Mouse (Mus musculus): Measurements from ENCODE around the gene Arhgef2. TPM values are rescaled to one million over a fixed set of nuclear protein-coding genes. Genes with fewer than 3 reads are reported as not detected.
"Not testable (repeated sequence)": the region's sequence is repeated elsewhere in the genome, so short reads cannot be mapped to it uniquely, and the experiment has no call there.

The Arhgef2 gene
- polyA plus RNA-seq, 1 experiment: 164 TPM

DNA sequence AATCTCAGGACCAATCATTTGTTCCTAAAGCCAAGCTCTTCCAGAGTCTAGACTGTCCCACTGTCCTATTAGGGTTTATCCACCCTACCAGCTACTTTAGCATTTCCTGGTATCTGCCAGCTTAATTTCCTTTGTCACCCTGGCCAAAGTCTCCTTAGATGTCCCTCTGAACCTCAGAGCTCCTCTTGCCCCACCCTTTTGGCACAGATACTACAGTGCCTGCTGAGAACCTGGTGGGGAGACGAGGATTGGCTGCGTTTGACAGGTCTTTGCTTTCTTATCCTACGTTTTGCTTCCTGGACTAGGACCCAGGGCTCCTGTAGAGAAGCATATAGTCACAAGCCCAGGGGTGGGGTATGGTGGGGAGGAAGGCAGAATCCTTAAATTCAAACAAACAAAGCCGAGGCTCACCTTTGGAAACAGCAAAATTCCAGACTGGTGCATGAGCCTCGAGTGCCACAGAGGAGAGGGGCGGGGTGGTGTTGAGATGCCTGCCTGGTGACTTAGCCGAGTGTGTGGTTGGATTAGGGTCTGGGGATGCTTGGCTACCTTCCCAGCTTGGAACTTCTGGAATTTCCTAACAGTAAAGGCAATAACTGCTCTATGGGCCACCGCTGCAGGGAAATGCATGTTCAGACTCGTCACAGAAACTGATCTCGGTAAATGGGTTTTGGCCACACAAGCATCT, 11.7 kb upstream of the Arhgef2 start:
- Histone ChIP-seq H3K27ac (ENCODE audit: control insufficient read depth, insufficient read depth, low read length) (no peak overlapping the region), H3K4me3 (ENCODE audit: control insufficient read depth, insufficient read depth, low read length) (no peak overlapping the region), H3K36me3 (ENCODE audit: control insufficient read depth, insufficient read depth, low read length) (no peaks in the 10 kb centered on the region), H3K27me3 (ENCODE audit: control insufficient read depth, insufficient read depth, low read length) (no peaks in the 10 kb centered on the region), H3K4me1 (replicated peaks; ENCODE audit: control insufficient read depth, insufficient read depth, low read length) (peaks cover 12% of the 10 kb centered on the region)
- TF ChIP-seq CTCF (IDR thresholded peaks at IDR 0.05; ENCODE audit: borderline replicate concordance, control insufficient read depth, extremely low read depth, insufficient read depth, low read length, poor library complexity) (no peak), POLR2A (IDR thresholded peaks at IDR 0.05; ENCODE audit: control insufficient read depth, extremely low read depth, insufficient read depth, low read length, poor library complexity) (no peak)
- DNase-seq: no peak
- 96% methylated on average over 10 of the region's 10 CpGs for WGBS

DNA sequence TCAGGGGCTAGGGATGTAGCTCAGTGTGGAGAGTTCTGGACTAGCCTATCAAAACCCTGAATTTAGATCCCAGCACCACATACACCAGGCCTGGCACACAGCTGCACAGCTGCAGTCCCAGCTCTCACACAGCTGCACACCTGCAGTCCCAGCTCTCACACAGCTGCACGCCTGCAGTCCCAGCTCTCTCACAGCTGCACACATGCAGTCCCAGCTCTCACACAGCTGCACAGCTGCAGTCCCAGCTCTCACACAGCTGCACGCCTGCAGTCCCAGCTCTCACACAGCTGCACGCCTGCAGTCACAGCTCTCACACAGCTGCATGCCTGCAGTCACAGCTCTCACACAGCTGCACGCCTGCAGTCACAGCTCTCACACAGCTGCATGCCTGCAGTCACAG, 9.2 kb upstream of the Arhgef2 start:
- H3K4me1 ChIP-seq (replicated peaks; ENCODE audit: control insufficient read depth, insufficient read depth, low read length): peaks cover 12% of the 10 kb centered on the region
- not testable (repeated sequence) for H3K27me3 ChIP-seq (ENCODE audit: control insufficient read depth, insufficient read depth, low read length); H3K36me3 ChIP-seq (ENCODE audit: control insufficient read depth, insufficient read depth, low read length); H3K27ac ChIP-seq (ENCODE audit: control insufficient read depth, insufficient read depth, low read length); DNase-seq; H3K4me3 ChIP-seq (ENCODE audit: control insufficient read depth, insufficient read depth, low read length)
- WGBS: 97% methylated on average over 4 of the region's 4 CpGs

DNA sequence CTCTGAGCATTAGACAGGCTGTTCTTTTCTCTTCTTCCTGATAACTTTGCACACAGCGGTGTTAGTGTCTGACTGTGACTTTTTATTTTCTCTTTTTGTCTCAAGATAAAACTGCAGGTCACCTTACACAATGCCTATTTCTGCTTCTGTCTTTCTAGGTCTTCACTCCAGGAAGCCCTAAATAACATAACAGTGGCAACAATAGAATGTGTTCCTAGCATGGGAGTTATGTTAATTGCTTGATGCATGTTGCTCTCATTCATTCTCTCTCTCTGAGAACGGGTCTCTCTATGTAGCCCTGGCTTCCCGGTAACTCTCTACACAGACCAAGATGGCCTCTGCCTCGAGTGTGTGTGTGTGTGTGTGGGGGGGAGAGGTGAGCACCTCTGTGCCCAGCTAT, 3.3 kb upstream of the Arhgef2 start:
- Histone ChIP-seq H3K27me3 (ENCODE audit: control insufficient read depth, insufficient read depth, low read length) (no peaks in the 10 kb centered on the region), H3K4me1 (replicated peaks; ENCODE audit: control insufficient read depth, insufficient read depth, low read length) (no peaks in the 10 kb centered on the region; the same call in 1 of the 2 replicates), H3K4me3 (ENCODE audit: control insufficient read depth, insufficient read depth, low read length) (no peak overlapping the region), H3K36me3 (ENCODE audit: control insufficient read depth, insufficient read depth, low read length) (no peaks in the 10 kb centered on the region), H3K27ac (ENCODE audit: control insufficient read depth, insufficient read depth, low read length) (no peak overlapping the region)
- no peak for TF ChIP-seq CTCF (IDR thresholded peaks at IDR 0.05; ENCODE audit: borderline replicate concordance, control insufficient read depth, extremely low read depth, insufficient read depth, low read length, poor library complexity)
- no peak for TF ChIP-seq POLR2A (IDR thresholded peaks at IDR 0.05; ENCODE audit: control insufficient read depth, extremely low read depth, insufficient read depth, low read length, poor library complexity)
- no peak for DNase-seq
- 91% methylated on average over 4 of the region's 4 CpGs for WGBS

DNA sequence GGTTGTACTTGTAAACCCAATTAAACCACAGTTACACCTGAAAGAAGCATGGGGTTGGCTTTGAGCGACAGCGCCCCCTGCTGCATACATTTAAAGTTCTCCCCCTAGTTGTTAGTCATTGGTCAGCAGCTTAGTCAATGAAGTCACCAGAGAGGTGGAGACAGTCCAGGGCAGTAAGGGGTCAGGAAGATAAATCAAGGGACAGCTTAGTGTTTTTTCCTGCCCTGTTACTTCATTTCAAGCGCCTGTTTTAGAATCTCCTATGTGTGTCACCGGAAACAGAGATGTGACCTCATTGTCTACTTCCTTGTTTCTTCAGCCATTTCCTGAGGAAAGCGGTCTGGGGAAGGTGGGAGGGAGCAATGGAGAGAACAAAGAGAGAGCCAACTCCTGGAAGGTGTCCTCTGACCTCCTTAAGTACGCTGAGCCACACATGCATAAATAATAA, 2.0 kb upstream of the Arhgef2 start:
- DNase-seq: peak; percentile 75
- Histone ChIP-seq H3K4me1 (replicated peaks; ENCODE audit: control insufficient read depth, insufficient read depth, low read length) (peaks cover 3% of the 10 kb centered on the region), H3K4me3 (ENCODE audit: control insufficient read depth, insufficient read depth, low read length) (no peak overlapping the region), H3K27ac (ENCODE audit: control insufficient read depth, insufficient read depth, low read length) (no peak overlapping the region), H3K27me3 (ENCODE audit: control insufficient read depth, insufficient read depth, low read length) (no peaks in the 10 kb centered on the region), H3K36me3 (ENCODE audit: control insufficient read depth, insufficient read depth, low read length) (no peaks in the 10 kb centered on the region)
- TF ChIP-seq CTCF (IDR thresholded peaks at IDR 0.05; ENCODE audit: borderline replicate concordance, control insufficient read depth, extremely low read depth, insufficient read depth, low read length, poor library complexity): no peak
- TF ChIP-seq POLR2A (IDR thresholded peaks at IDR 0.05; ENCODE audit: control insufficient read depth, extremely low read depth, insufficient read depth, low read length, poor library complexity): no peak
- WGBS: 18% methylated on average over 6 of the region's 6 CpGs

DNA sequence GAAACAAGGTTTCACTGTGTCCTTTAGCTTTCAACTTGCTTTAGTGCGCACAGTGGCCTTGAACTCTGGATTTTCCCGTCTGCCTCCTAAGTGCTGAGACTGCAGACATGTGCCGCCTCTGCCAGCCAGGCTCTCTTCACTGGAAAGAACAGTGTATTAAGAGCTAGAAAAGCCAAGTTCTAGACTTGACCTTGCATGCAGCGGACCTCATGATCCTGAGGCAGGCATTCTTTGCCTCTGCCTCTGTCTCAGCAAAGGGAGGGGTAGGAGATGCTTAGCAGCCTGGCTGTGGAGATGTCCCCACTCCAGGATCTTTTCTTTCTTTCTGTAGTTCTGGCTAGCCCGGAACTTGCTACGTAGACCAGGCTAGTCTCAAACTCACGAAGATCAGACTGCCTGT, 903 bp upstream of the Arhgef2 start:
- whole genome bisulfite sequencing: 97% methylated on average over 7 of the region's 7 CpGs
- no peak overlapping the region for H3K4me3 ChIP-seq (ENCODE audit: control insufficient read depth, insufficient read depth, low read length)
- no peak for DNase-seq
- TF ChIP-seq CTCF (IDR thresholded peaks at IDR 0.05; ENCODE audit: borderline replicate concordance, control insufficient read depth, extremely low read depth, insufficient read depth, low read length, poor library complexity): no peak
- H3K27ac ChIP-seq (ENCODE audit: control insufficient read depth, insufficient read depth, low read length): no peak overlapping the region
- H3K4me1 ChIP-seq (replicated peaks; ENCODE audit: control insufficient read depth, insufficient read depth, low read length): peaks cover 3% of the 10 kb centered on the region
- no peaks in the 10 kb centered on the region for H3K36me3 ChIP-seq (ENCODE audit: control insufficient read depth, insufficient read depth, low read length)
- no peaks in the 10 kb centered on the region for H3K27me3 ChIP-seq (ENCODE audit: control insufficient read depth, insufficient read depth, low read length)

DNA sequence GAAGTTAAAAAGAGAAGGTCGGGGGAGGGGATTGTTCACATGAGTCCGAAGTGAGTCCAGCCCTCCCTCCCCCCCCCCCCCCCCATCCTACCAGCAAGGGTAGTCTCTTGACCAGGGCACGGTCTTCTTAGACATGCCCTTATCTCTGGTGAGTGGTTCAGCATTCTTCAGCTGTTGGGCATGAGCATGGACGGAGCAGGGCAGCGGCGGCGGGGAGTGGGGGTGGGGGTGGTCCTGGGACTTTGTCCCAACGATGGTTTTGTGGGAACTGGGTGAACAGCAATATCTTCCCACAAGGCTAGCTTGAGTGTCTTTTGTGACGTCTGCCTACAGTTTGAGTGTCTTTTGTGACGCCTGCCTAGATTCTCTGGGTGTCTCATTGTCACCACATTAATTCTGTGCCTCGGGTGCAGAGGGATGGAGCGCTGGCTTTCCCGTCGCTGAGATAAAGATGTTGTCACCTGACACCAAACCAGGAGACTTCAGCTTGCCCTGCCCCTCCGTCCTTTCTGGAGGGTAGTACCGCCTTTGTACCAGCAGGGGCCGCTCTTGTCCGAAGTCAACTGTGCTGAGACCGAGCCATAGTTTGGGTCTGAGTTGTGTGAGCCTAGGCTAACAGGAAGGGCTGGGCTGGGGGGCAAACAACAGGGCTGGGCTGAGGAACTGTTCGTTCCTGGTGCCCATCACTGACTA, 1.4 kb downstream of the Arhgef2 start:
- WGBS: under 1% methylated on average over 20 of the region's 20 CpGs

DNA sequence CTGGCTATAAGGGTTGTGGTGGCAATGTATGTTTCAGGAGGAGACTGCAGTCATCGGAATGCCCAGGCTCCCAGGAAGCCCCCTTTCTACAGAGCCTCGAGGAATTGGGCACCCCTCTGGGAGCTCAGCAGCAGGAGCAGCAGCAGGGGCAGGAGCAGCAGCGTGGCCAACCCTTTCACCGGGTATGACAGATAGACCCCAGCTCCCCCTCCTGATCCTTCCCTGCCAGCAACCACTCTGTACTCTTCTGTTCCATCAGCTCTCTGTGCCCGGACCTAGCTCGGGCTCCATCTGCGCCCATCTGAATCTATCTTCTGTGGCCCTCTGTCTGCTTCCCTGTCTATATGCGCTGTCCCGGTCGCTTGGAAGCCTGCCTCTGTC, 2.0 kb downstream of the Arhgef2 start:
- H3K27me3 ChIP-seq (ENCODE audit: control insufficient read depth, insufficient read depth, low read length): no peaks in the 10 kb centered on the region
- WGBS: 57% methylated on average over 10 of the region's 10 CpGs
- TF ChIP-seq CTCF (IDR thresholded peaks at IDR 0.05; ENCODE audit: borderline replicate concordance, control insufficient read depth, extremely low read depth, insufficient read depth, low read length, poor library complexity) (no peak), POLR2A (IDR thresholded peaks at IDR 0.05; ENCODE audit: control insufficient read depth, extremely low read depth, insufficient read depth, low read length, poor library complexity) (no peak)
- no peak overlapping the region for H3K27ac ChIP-seq (ENCODE audit: control insufficient read depth, insufficient read depth, low read length)
- peaks cover 3% of the 10 kb centered on the region for H3K4me1 ChIP-seq (replicated peaks; ENCODE audit: control insufficient read depth, insufficient read depth, low read length)
- no peaks in the 10 kb centered on the region for H3K36me3 ChIP-seq (ENCODE audit: control insufficient read depth, insufficient read depth, low read length)
- no peak for DNase-seq
- no peak overlapping the region for H3K4me3 ChIP-seq (ENCODE audit: control insufficient read depth, insufficient read depth, low read length)

More for the DNA sequence above, 1.4 kb downstream of the Arhgef2 start:
- Histone ChIP-seq H3K27me3 (ENCODE audit: control insufficient read depth, insufficient read depth, low read length) (no peaks in the 10 kb centered on the region), H3K36me3 (ENCODE audit: control insufficient read depth, insufficient read depth, low read length) (no peaks in the 10 kb centered on the region), H3K27ac (ENCODE audit: control insufficient read depth, insufficient read depth, low read length) (no peak overlapping the region), H3K4me3 (ENCODE audit: control insufficient read depth, insufficient read depth, low read length) (no peak overlapping the region), H3K4me1 (replicated peaks; ENCODE audit: control insufficient read depth, insufficient read depth, low read length) (peaks cover 3% of the 10 kb centered on the region)
- TF ChIP-seq POLR2A (IDR thresholded peaks at IDR 0.05; ENCODE audit: control insufficient read depth, extremely low read depth, insufficient read depth, low read length, poor library complexity) (no peak), CTCF (IDR thresholded peaks at IDR 0.05; ENCODE audit: borderline replicate concordance, control insufficient read depth, extremely low read depth, insufficient read depth, low read length, poor library complexity) (peak; percentile 89)
- peak; percentile 91 for DNase-seq
